Mouse (Mus musculus) adipocyte (in vitro differentiated cells): ENCODE results near the gene Gpr84.
"Not testable (repeated sequence)": the region's sequence is repeated elsewhere in the genome, so short reads cannot be mapped to it uniquely, and the experiment has no call there.

Experiments
- DNase-seq: peaks from one replicate; pipeline ENCODE4 v3.0.0-alpha.2; 2016; ENCODE audit warnings: low spot score

Gpr84 gene

DNA sequence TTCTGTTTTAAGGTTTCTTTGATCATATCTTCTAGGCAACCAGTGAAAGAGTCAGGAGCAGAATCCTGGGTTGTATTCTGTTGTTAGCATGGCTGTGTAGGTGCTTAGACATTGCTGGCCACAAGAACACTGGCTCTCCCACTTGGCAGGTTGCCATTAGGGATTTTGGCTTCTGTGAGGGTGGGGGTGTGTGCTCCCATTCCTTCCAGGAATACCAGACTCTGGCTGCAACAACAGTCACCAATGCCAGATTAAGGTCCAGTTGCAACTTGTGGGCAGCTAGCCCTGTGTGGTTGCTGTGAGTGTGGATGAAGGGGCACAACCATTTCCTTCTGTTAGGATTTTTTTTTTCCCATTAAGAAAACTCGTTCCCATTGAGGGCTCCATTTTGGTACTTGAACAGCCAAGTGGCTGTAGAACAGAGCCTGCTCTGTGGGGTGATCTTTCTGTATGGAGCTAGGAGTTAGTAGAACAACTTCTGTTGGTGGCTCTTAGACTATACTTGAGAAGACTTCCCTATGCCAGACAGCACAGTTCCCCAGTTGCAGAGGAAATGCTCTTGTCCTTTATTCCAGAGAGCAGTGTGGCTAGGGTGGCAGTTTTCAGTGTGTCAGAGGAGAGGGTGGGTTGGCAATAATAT is 24.5 kb downstream of the Gpr84 start:
- DNase-seq = peak; percentile 99

DNA sequence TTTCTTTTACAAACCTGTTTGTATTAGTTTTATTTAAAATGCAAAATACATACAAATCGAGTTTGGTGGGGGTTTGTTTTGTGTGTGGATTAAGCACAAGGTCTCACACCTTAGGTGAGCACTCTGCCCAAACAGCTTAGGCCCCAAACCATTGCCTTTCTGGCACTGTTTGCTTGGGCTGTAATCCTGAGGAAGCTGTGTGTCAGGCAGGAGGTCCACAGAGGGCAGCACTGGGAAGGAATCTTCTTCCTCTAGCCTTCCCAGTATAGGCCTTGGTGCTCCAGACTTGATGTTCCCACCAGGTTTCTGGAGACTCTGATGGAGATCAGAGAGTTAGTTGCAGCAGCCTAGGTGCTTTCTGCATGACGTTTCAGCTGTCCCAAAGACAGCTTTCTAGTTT is 25.8 kb downstream of the Gpr84 start:
- DNase-seq = peak; percentile 81

DNA sequence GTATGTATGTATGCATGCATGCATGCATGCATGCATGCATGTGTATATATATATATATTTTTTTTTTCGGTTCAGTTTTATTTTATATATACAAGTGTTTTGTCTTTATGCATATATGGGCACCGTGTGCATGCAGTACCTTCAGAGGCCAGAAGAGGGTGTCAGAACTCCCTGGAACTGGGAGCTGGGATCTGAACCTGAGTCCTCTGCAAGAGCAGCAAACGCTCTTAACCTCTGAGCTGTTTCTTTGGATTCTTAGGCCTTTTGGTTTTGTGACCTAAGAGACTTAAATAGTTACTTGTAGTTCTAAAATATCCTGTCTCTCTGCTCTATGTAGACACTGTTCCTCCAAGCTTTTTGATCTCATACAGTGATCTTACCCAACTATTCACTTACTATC is 26.3 kb downstream of the Gpr84 start:
- DNase-seq = peak; percentile 78

DNA sequence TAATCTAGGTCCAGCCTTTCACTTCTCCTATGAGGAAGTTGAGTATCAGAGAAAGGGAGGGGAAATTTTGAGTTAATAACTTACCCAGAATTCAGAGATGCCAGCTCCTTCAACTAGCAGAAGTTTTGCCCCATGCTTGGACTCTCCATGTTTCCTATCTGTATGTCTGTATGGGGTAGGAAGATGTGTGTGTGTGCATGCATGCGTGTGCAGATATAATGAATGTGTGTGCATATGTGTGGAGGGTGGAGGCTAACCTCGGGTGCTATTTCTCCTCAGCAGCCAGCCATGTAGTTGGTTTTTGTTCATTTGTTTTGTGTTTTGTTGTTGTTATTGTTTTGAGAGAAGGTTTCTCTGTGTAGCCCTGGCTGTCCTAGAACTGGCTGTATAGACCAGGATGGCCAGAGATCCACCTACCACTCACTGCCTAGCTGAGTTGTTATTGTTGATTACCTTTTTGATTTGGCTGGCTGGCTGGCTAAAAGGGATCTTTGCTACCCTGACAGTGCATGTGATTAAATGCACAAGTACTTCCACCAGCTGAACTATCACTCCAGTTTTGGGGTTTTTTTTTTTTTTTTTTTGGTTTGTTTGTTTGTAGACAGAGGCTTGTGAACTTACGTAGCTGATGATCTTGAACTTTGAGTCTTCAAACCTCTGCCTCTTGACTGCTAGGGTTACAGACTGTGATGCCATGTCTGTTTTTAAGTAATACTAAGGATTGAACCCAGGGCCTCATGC is 28.8 kb downstream of the Gpr84 start:
- DNase-seq = no peak

DNA sequence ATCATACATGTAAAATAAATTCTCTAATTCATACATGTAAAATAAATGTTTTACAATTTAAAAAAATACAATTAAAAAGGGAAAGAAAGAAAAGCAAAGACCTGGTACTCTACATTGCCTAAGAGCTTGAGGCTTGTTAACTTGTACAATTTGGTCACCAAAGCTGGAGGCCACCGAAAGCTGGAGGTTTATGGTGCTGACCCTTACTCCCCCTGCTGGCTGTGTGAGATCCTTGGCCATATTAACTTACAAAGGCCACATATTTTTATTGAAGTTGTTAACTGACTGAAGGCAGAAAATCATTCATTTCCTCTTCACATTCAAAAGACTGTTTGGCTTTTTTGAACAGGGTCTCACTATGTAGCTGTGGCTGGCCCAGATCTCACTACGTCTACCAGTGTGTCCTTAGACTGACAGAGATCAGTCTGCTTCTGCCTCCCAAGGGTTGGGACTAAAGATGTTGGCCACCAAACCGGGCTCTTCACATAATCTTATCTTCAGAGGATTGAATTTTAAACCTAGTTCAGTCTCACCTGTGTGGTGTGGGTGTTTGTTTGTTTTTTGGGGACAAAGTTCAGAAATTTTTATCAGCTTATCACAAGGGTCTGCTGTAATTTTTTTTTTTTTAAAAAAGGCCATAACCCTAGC is 29.5 kb downstream of the Gpr84 start:
- peak; percentile 86 for DNase-seq

DNA sequence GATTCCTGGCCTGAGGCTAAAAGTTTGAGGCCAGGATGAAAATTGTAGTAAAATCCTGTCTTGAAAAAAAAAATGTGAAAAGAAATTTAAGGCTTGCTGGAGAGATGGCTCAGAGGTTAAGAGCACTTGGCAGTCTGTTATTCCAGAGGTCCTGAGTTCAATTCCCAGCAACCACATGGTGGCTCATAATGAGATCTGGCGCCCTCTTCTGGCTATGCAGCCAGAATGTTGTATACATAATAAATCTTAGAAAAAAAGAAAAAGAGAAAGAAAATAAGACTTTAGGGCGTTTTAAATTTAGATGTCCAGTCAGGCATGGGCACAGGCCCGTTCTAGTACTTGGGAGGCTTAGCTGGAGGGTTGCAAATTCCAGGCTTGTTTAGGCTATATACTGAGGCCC is 30.7 kb downstream of the Gpr84 start:
- peak; percentile 82 for DNase-seq

DNA sequence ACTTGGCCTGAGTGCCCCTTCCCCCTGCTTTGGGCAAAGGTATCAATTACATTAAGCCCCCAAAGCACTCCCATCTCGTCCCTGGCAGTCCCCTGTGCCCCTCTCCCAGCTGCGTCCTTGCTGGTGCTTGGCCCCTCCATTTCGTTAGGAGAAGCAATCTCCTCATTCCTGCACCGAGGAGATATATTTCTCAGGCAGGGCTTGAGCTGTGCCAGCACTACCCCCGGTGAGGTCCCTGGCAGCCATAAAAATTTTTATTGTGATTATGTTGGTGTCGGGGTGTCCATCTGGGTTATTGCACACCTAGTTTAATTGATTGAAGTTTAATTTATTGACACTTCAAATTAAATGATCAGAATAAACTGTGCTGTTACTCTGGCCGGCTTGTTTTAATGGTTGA is 32.5 kb downstream of the Gpr84 start:
- DNase-seq = no peak

DNA sequence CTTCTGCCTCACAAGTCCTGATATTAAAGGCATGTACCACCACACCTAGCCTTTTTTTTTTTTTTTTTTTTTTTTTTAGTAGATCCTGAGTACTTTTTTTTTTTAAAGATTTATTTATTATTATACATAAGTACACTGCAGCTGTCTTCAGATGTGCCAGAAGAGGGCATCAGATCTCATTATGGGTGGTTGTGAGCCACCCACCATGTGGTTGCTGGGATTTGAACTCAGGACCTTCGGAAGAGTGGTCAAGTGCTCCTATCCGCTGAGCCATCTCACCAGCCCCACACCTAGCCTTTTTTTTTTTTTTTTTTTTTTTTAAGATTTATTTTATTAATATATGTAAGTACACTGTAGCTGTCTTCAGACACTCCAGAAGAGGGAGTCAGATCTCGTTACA is 34.5 kb downstream of the Gpr84 start:
- DNase-seq = not testable (repeated sequence)

DNA sequence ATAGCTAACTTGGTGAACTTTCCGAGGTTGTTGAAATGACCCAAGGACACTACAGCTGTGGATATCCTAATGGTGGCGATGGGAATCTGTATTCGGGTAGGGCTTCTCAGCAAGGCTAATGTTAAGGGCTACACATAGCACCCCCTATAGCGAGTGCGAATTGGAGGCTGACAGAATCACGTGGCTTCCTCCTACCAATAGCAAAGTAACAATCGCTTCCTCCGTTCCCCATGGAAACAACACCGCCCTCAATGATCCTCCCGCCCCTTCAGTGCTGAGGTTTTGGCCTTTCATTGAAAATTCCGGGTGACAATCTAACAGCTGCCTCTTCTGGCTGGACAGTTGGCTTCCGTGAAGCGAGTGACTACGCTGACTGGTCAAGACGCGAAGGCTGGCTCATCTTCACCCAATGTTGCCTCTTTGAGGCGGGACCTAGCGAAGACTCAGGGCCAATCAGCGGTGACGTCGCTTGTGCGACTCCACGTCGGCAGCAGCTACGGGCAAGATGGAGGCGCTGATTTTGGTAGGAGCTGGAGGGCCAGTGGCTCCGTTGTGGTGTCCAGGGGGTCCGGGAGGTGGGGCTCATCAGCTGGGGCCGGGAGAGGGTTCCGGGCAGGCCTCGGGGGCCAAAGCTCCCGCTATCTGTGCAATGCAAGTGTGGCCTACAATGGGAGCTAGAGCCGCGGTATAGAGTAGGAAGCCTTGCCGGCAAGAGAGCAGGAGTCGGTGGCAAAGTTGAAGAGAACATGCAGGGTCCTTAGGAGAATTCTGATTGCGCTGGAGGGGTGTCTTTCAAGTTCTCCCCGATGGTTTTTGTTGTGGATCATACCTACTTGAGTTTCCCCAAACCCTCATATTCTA is 37.8 kb downstream of the Gpr84 start, which contains the start of gene Copz1:
TSS of gene Copz1 (plus strand) at position 296 of the 861 bp plus-strand sequence.
- peak; percentile 100 for DNase-seq

DNA sequence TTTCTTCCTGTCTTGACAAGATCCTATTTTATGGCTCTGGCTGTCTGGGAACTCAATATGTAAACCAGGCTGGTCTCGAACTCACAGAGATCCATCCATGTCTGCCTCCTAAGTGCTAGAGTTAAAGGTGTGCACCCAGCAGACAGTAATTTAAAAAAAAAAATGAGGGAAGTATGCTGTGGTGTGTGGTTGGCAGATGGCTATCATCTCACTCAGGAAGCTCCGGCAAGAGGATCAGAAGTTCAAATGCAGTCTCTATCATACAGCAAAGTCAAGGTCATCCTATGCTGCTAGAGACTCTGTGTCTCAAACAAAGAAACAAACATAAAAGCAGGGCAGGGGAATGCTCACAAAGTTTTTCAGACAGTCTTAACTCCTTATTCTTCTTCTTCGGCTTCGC is 41.5 kb downstream of the Gpr84 start:
- no peak for DNase-seq

DNA sequence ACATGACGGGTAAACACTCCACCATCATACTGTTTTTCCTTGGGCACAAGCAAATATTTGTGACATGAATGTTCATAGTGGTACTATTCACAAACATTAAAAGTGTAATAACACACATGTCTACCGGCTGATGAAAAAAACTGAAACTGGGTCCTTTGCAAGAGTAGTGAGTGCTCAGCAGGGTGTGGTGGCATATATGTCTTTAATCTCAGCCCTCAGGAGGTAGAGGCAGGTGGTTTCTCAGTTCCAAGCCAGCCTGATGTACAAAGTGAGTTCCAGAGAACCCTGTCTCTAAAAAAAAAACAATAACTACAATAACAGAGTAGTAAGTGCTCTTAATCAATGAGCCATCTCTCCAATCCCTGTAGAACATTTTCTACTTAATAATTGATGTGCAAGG is 45.6 kb downstream of the Gpr84 start:
- DNase-seq = no peak

DNA sequence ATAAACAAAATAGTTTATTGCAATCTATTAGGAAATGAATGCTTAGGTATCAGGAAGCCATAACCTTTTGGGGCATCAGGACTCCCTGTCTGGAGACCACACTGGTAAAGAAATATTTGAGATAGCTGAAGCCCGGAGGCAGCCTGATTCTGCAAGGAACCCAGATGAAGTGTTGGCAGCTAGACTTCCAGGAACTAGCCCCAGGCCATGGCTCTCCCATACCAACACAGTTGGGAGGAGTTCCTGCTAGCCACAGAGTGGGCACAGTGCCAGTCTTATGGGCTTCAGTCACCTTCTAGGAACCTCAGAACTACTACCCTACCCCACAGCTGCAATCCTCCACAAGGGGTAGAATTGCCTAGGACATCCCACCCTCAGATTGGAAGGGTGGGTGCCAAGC is 50.4 kb downstream of the Gpr84 start:
- DNase-seq = peak; percentile 53

DNA sequence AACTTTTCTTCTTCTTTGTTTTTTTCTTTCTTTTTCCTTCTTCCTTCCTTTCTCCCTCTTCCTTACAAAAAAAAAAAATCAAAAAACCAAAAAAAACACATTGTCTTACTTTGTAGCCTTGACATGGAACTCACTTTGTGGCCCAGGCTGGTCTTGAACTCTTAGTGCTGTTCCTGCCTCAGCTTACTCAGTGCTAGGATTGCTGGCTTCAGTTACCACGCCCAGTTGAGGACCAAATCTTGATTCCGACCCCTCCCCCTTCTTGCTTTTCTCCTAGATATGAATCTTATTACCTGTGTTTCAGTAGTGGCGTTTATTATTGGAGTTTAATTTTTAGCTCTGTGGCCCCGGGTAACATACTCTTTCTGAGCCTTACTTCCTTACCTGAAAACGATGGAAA is 51.2 kb downstream of the Gpr84 start:
- no peak for DNase-seq
